Mouse (Mus musculus): ENCODE measurements around the gene Ptprc. TPM values are rescaled to one million over a fixed set of nuclear protein-coding genes. Genes with fewer than 3 reads are reported as not detected.
A peak's percentile ranks its signal among the peaks of the same experiment; 100 is the strongest.

The Ptprc gene
- polyA plus RNA-seq, 1 experiment: not detected

- no peak for TF ChIP-seq POLR2A (IDR thresholded peaks at IDR 0.05; ENCODE audit: insufficient read depth, low read length)
- no peak for TF ChIP-seq CTCF (IDR thresholded peaks at IDR 0.05; ENCODE audit: low read depth, low read length)
- no peak for TF ChIP-seq EP300 (IDR thresholded peaks at IDR 0.05; ENCODE audit: insufficient read depth, low read depth, low read length)
- H3K27ac ChIP-seq (ENCODE audit: insufficient read depth, low read length): no peak overlapping the region
- no peak overlapping the region for H3K9ac ChIP-seq (ENCODE audit: low read depth, poor library complexity, severe bottlenecking)
- no peaks in the 10 kb centered on the region for H3K36me3 ChIP-seq (ENCODE audit: control insufficient read depth, insufficient read depth, low read length, poor library complexity, severe bottlenecking)
- no peak overlapping the region for H3K4me3 ChIP-seq (ENCODE audit: low read depth, low read length)
- H3K27me3 ChIP-seq (ENCODE audit: control insufficient read depth, insufficient read depth, low read length, poor library complexity, severe bottlenecking): no peaks in the 10 kb centered on the region
- no peaks in the 10 kb centered on the region for H3K9me3 ChIP-seq (replicated peaks; ENCODE audit: control insufficient read depth, insufficient read depth, low read length, poor library complexity, severe bottlenecking)
- H3K4me1 ChIP-seq (ENCODE audit: control insufficient read depth, insufficient read depth, low read length): no peaks in the 10 kb centered on the region
These were observed 16.6 kb downstream of the Ptprc start for GRCm38 (mm10) chr1:138158921-138159320.

GRCm38 (mm10) chr1:138158236-138158635 lies 17.3 kb downstream of the Ptprc start:
- Histone ChIP-seq H3K4me1 (ENCODE audit: control insufficient read depth, insufficient read depth, low read length) (no peaks in the 10 kb centered on the region), H3K36me3 (ENCODE audit: control insufficient read depth, insufficient read depth, low read length, poor library complexity, severe bottlenecking) (no peaks in the 10 kb centered on the region), H3K27me3 (ENCODE audit: control insufficient read depth, insufficient read depth, low read length, poor library complexity, severe bottlenecking) (no peaks in the 10 kb centered on the region), H3K9me3 (replicated peaks; ENCODE audit: control insufficient read depth, insufficient read depth, low read length, poor library complexity, severe bottlenecking) (no peaks in the 10 kb centered on the region), H3K9ac (ENCODE audit: low read depth, poor library complexity, severe bottlenecking) (no peak overlapping the region), H3K27ac (ENCODE audit: insufficient read depth, low read length) (no peak overlapping the region), H3K4me3 (ENCODE audit: low read depth, low read length) (no peak overlapping the region)
- no peak for TF ChIP-seq POLR2A (IDR thresholded peaks at IDR 0.05; ENCODE audit: insufficient read depth, low read length)

GRCm38 (mm10) chr1:138157709-138158108 lies 17.8 kb downstream of the Ptprc start:
- no peak overlapping the region for H3K4me3 ChIP-seq (ENCODE audit: low read depth, low read length)
- no peak overlapping the region for H3K27ac ChIP-seq (ENCODE audit: insufficient read depth, low read length)
- no peaks in the 10 kb centered on the region for H3K9me3 ChIP-seq (replicated peaks; ENCODE audit: control insufficient read depth, insufficient read depth, low read length, poor library complexity, severe bottlenecking)
- no peak overlapping the region for H3K9ac ChIP-seq (ENCODE audit: low read depth, poor library complexity, severe bottlenecking)
- no peaks in the 10 kb centered on the region for H3K27me3 ChIP-seq (ENCODE audit: control insufficient read depth, insufficient read depth, low read length, poor library complexity, severe bottlenecking)
- H3K36me3 ChIP-seq (ENCODE audit: control insufficient read depth, insufficient read depth, low read length, poor library complexity, severe bottlenecking): no peaks in the 10 kb centered on the region
- TF ChIP-seq POLR2A (IDR thresholded peaks at IDR 0.05; ENCODE audit: insufficient read depth, low read length) (no peak), CTCF (IDR thresholded peaks at IDR 0.05; ENCODE audit: low read depth, low read length) (no peak), EP300 (IDR thresholded peaks at IDR 0.05; ENCODE audit: insufficient read depth, low read depth, low read length) (no peak)
- H3K4me1 ChIP-seq (ENCODE audit: control insufficient read depth, insufficient read depth, low read length): no peaks in the 10 kb centered on the region

GRCm38 (mm10) chr1:138157008-138157407 lies 18.5 kb downstream of the Ptprc start:
- Histone ChIP-seq H3K9ac (ENCODE audit: low read depth, poor library complexity, severe bottlenecking) (no peak overlapping the region), H3K36me3 (ENCODE audit: control insufficient read depth, insufficient read depth, low read length, poor library complexity, severe bottlenecking) (no peaks in the 10 kb centered on the region), H3K4me1 (ENCODE audit: control insufficient read depth, insufficient read depth, low read length) (no peaks in the 10 kb centered on the region), H3K4me3 (ENCODE audit: low read depth, low read length) (no peak overlapping the region), H3K27me3 (ENCODE audit: control insufficient read depth, insufficient read depth, low read length, poor library complexity, severe bottlenecking) (no peaks in the 10 kb centered on the region), H3K27ac (ENCODE audit: insufficient read depth, low read length) (no peak overlapping the region), H3K9me3 (replicated peaks; ENCODE audit: control insufficient read depth, insufficient read depth, low read length, poor library complexity, severe bottlenecking) (no peaks in the 10 kb centered on the region)
- no peak for TF ChIP-seq CTCF (IDR thresholded peaks at IDR 0.05; ENCODE audit: low read depth, low read length)
- TF ChIP-seq POLR2A (IDR thresholded peaks at IDR 0.05; ENCODE audit: insufficient read depth, low read length): no peak
- no peak for TF ChIP-seq EP300 (IDR thresholded peaks at IDR 0.05; ENCODE audit: insufficient read depth, low read depth, low read length)

GRCm38 (mm10) chr1:138154185-138154785 lies 21.2 kb downstream of the Ptprc start:
- no peaks in the 10 kb centered on the region for H3K36me3 ChIP-seq (ENCODE audit: control insufficient read depth, insufficient read depth, low read length, poor library complexity, severe bottlenecking)
- TF ChIP-seq EP300 (IDR thresholded peaks at IDR 0.05; ENCODE audit: insufficient read depth, low read depth, low read length) (0 out of 2 replicates have a peak, but pooled peaks have one; percentile 20), POLR2A (IDR thresholded peaks at IDR 0.05; ENCODE audit: insufficient read depth, low read length) (no peak), CTCF (IDR thresholded peaks at IDR 0.05; ENCODE audit: low read depth, low read length) (no peak)

GRCm38 (mm10) chr1:138153126-138153525 lies 22.4 kb downstream of the Ptprc start:
- H3K4me3 ChIP-seq (ENCODE audit: low read depth, low read length): no peak overlapping the region
- TF ChIP-seq POLR2A (IDR thresholded peaks at IDR 0.05; ENCODE audit: insufficient read depth, low read length): no peak
- H3K9me3 ChIP-seq (replicated peaks; ENCODE audit: control insufficient read depth, insufficient read depth, low read length, poor library complexity, severe bottlenecking): no peaks in the 10 kb centered on the region
- no peaks in the 10 kb centered on the region for H3K4me1 ChIP-seq (ENCODE audit: control insufficient read depth, insufficient read depth, low read length)
- no peaks in the 10 kb centered on the region for H3K36me3 ChIP-seq (ENCODE audit: control insufficient read depth, insufficient read depth, low read length, poor library complexity, severe bottlenecking)
- H3K27ac ChIP-seq (ENCODE audit: insufficient read depth, low read length): no peak overlapping the region
- H3K27me3 ChIP-seq (ENCODE audit: control insufficient read depth, insufficient read depth, low read length, poor library complexity, severe bottlenecking): no peaks in the 10 kb centered on the region; the same call in 1 of the 2 replicates
- H3K9ac ChIP-seq (ENCODE audit: low read depth, poor library complexity, severe bottlenecking): no peak overlapping the region

More at GRCm38 (mm10) chr1:138154185-138154785, 21.2 kb downstream of the Ptprc start:
- Histone ChIP-seq H3K27me3 (ENCODE audit: control insufficient read depth, insufficient read depth, low read length, poor library complexity, severe bottlenecking) (no peaks in the 10 kb centered on the region), H3K4me1 (ENCODE audit: control insufficient read depth, insufficient read depth, low read length) (no peaks in the 10 kb centered on the region), H3K27ac (ENCODE audit: insufficient read depth, low read length) (no peak overlapping the region), H3K4me3 (ENCODE audit: low read depth, low read length) (no peak overlapping the region), H3K9ac (ENCODE audit: low read depth, poor library complexity, severe bottlenecking) (no peak overlapping the region), H3K9me3 (replicated peaks; ENCODE audit: control insufficient read depth, insufficient read depth, low read length, poor library complexity, severe bottlenecking) (no peaks in the 10 kb centered on the region)

Measured in ES-Bruce4 (cell line).